ENCODE assay signal across 19 mouse cellular contexts in genomic region chr13:28450699-28451445, GRCm38 (mm10).
DNase-seq lines count a peak whose midpoint lies in the region; ATAC-seq lines count a peak whose summit lies in the region.
"Had no signal": no experiment of that assay in that cellular context is flagged by ENCODE, and none has a peak within 500 bp of the region (broad histone marks: within the 10 kb centered on the region; RNA-seq: fewer than 3 reads in every experiment).

No protein-coding gene starts in this region.

- no peak overlapping the region for H3K9ac ChIP-seq in forebrain, embryonic 13.5 days
- H3K9ac ChIP-seq in hindbrain, embryonic 16.5 days (ENCODE audit: low read depth, low read length) = no peak overlapping the region
- no peak overlapping the region for H3K9ac ChIP-seq in neural tube, embryonic 15.5 days (replicated peaks)

- H3K4me1 ChIP-seq in heart, embryonic 10.5 days = no peaks in the 10 kb centered on the region
- peaks cover 27% of the 10 kb centered on the region for H3K4me1 ChIP-seq in forebrain, embryonic 13.5 days
- H3K4me1 ChIP-seq in hindbrain, embryonic 16.5 days (ENCODE audit: control insufficient read depth, insufficient read depth, low read depth, low read length) = no peaks in the 10 kb centered on the region
- peaks cover 5% of the 10 kb centered on the region for H3K4me1 ChIP-seq in neural tube, embryonic 15.5 days

- H3K4me3 ChIP-seq in heart, embryonic 10.5 days = no peak overlapping the region
- H3K4me3 ChIP-seq in forebrain, embryonic 13.5 days = no peak overlapping the region
- no peak overlapping the region for H3K4me3 ChIP-seq in hindbrain, embryonic 16.5 days (ENCODE audit: low read length)
- no peak overlapping the region for H3K4me3 ChIP-seq in neural tube, embryonic 15.5 days (replicated peaks)
- H3K4me3 ChIP-seq: layer of hippocampus, adult 2 months had no signal

- 88% methylated on average over 14 of the region's 14 CpGs for WGBS in heart, embryonic 10.5 days
- WGBS in forebrain, embryonic 13.5 days = 27% methylated on average over 14 of the region's 14 CpGs
- 46% methylated on average over 14 of the region's 14 CpGs for WGBS in hindbrain, embryonic 16.5 days
- 43% methylated on average over 14 of the region's 14 CpGs for WGBS in neural tube, embryonic 15.5 days

- no peak overlapping the region for H3K4me2 ChIP-seq in forebrain, embryonic 13.5 days
- no peak overlapping the region for H3K4me2 ChIP-seq in hindbrain, embryonic 16.5 days (ENCODE audit: low read length)
- H3K4me2 ChIP-seq in neural tube, embryonic 15.5 days = no peak overlapping the region
- H3K4me2 ChIP-seq: heart, embryonic 11.5 days had no signal

- ATAC-seq in forebrain, embryonic 13.5 days = 0 out of 2 replicates have a peak, but pooled peaks have one; percentile 38
- peak; percentile 27; the same call in 1 of the 2 replicates for ATAC-seq in hindbrain, embryonic 16.5 days
- ATAC-seq in neural tube, embryonic 15.5 days (ENCODE audit: low FRiP score) = peak; percentile 28; the same call in 1 of the 2 replicates
- ATAC-seq: activated CD4-positive, CD25-positive, alpha-beta regulatory T cell, adult 4 months; lung, postnatal 0 days had no signal

- H3K36me3 ChIP-seq in heart, embryonic 10.5 days = no peaks in the 10 kb centered on the region
- H3K36me3 ChIP-seq in forebrain, embryonic 13.5 days (ENCODE audit: poor library complexity, severe bottlenecking) = peaks cover 3% of the 10 kb centered on the region; the same call in 1 of the 2 replicates
- no peaks in the 10 kb centered on the region for H3K36me3 ChIP-seq in hindbrain, embryonic 16.5 days (ENCODE audit: control insufficient read depth, insufficient read depth, low read length)
- no peaks in the 10 kb centered on the region for H3K36me3 ChIP-seq in neural tube, embryonic 15.5 days
- H3K36me3 ChIP-seq: G1E had no signal

- H3K27ac ChIP-seq in heart, embryonic 10.5 days = no peak overlapping the region
- H3K27ac ChIP-seq in forebrain, embryonic 13.5 days = peak overlapping the region; percentile 44; the same call in 1 of the 2 replicates
- H3K27ac ChIP-seq in hindbrain, embryonic 16.5 days (ENCODE audit: low read depth, low read length) = no peak overlapping the region
- 0 out of 2 replicates have a peak overlapping the region, but pooled peaks have one; percentile 18 for H3K27ac ChIP-seq in neural tube, embryonic 15.5 days (replicated peaks)
- H3K27ac ChIP-seq: layer of hippocampus, adult 2 months had no signal

- peak; percentile 53 for DNase-seq in heart, adult 11 months
- no peak for DNase-seq in heart, embryonic 10.5 days (ENCODE audit: low spot score)
- DNase-seq in ovary, adult 18-20 months (ENCODE audit: low spot score) = no peak
- no peak for DNase-seq in thymus, adult 18-20 months
- DNase-seq: adrenal gland, postnatal 10 days; cerebellum, adult 9-11 months; heart, postnatal 10 days; kidney, adult 18-20 months; kidney, postnatal 10 days; liver; thymus, postnatal 36 days had no signal

- no peaks in the 10 kb centered on the region for H3K9me3 ChIP-seq in heart, embryonic 10.5 days
- H3K9me3 ChIP-seq in forebrain, embryonic 13.5 days (replicated peaks) = no peaks in the 10 kb centered on the region
- no peaks in the 10 kb centered on the region for H3K9me3 ChIP-seq in hindbrain, embryonic 16.5 days (ENCODE audit: control insufficient read depth, low read length)
- H3K9me3 ChIP-seq in neural tube, embryonic 15.5 days (replicated peaks) = no peaks in the 10 kb centered on the region
- H3K9me3 ChIP-seq: G1E had no signal

- H3K27me3 ChIP-seq in heart, embryonic 10.5 days (ENCODE audit: insufficient read depth, poor library complexity, severe bottlenecking) = no peaks in the 10 kb centered on the region
- H3K27me3 ChIP-seq in forebrain, embryonic 13.5 days = no peaks in the 10 kb centered on the region
- no peaks in the 10 kb centered on the region for H3K27me3 ChIP-seq in hindbrain, embryonic 16.5 days (replicated peaks; ENCODE audit: control insufficient read depth, insufficient read depth, low read length)
- no peaks in the 10 kb centered on the region for H3K27me3 ChIP-seq in neural tube, embryonic 15.5 days (replicated peaks)

Comparison
In these comparisons a context has a peak if more than half of its experiments do, and no peak if none do; other contexts are left out.
1. H3K27ac ChIP-seq: peak in forebrain, embryonic 13.5 days (single experiment) and neural tube, embryonic 15.5 days (single experiment); none in heart, embryonic 10.5 days (single experiment) and hindbrain, embryonic 16.5 days (single experiment).
2. Peak in every context shown above with its lines, with median percentiles within 50 percentile points of each other: ATAC-seq.